Mouse (Mus musculus): ENCODE data around the gene Tyw1.
A peak's percentile ranks its signal among the peaks of the same experiment; 100 is the strongest.
"Not testable (repeated sequence)": the region's sequence is repeated elsewhere in the genome, so short reads cannot be mapped to it uniquely, and the experiment has no call there.

Gene Tyw1

DNA sequence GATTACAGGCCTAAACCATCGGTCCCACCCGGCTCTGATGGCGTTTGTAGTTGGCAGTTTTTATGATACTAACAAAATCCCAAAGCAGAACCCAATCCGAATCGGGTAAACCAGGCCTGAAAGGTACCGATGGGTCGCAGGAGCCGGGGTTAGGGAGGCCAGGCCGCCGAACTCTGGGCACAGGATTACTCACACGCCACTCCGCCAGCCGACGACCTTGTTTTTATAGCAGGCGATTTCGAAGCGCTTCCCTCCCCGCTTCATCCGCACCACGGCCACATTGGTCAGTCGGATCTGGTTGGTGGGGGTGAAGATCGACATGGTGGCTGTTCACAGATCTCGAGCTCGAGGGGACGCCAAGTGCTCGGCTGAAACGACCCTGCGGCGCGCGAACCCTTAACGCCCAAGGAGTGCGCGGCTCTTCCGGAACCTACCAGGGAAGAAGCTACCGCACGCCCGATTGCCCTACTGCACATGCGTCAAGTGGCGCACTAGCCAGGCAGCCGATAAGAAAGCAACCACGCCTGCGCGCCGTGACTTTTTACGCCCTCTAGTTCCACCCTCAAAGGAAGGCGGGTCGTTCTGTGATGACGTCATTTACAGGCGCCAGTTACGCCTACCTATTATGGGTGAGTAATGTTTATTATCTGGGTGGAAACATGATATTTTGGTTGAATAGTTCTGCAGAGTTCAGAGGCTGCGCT is at the start of gene Tyw1, which contains the start of gene Sbds:
Gene Tyw1, plus strand, starts transcription at position 603 of the 704 bp plus-strand sequence.
Gene Sbds, minus strand, starts transcription at position 514 of the 704 bp plus-strand sequence.
- DNase-seq (ENCODE audit: low spot score in 2 of 2): peak; percentile 81 to 97

DNA sequence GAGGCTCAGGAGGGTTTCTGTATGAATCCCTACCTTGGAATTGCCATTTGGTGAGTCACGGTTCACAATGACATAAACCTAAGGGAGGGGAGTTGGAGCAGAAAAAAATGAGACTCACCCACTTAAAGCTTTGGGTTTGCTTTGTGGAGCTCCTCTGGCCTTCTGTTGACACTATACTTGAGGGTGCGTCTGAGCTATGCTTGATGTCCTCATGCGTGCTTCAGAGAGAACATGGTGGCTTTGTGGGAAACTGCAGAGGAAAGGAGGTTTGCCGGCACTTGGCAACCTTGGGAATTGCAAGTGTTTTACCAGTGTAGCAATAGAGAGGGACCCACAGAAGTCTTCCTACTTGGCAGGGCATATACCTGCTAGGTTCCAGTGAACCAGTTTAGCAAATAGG is 48.1 kb upstream of the Tyw1 start:
- no peak for DNase-seq (ENCODE audit: low spot score in 2 of 2)

DNA sequence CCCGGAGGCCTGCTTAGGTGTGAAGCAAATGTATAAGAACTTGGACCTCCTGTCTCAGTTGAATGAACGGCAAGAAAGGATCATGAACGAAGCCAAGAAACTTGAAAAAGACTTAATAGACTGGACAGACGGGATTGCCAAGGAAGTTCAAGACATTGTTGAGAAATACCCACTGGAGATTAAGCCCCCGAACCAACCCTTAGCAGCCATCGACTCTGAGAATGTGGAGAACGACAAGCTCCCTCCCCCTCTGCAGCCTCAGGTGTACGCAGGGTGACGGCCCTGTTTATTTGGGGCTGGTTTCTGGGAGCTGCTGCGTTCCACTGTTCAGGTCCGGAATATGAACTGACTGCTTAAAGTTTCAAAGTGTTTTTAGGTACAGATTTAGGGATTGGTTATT is 42.5 kb upstream of the Tyw1 start:
- DNase-seq (ENCODE audit: low spot score in 2 of 2): no peak

DNA sequence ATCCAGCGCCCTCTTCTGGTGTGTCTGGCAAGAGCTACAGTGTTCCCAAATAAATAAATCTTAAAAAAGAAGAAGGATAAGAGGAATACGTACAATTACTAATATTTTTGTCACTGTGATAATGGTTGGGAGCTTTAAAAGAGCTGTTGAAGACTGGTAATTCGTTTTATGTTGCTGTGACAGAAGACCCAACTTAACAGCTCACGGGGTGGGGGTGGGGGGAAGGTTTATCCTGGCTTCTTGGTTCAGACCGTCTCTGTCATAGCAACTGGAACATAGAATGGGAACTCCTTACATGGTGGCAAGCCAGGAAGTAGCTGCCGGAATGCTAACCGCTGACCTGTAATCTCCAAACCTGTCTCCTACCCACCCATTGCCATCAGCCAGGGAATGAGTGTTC is 38.6 kb upstream of the Tyw1 start, which contains the start of gene Tmem248:
Gene Tmem248, plus strand, starts transcription at position 301 of the 400 bp plus-strand sequence.
- no peak for DNase-seq (ENCODE audit: low spot score in 2 of 2)

DNA sequence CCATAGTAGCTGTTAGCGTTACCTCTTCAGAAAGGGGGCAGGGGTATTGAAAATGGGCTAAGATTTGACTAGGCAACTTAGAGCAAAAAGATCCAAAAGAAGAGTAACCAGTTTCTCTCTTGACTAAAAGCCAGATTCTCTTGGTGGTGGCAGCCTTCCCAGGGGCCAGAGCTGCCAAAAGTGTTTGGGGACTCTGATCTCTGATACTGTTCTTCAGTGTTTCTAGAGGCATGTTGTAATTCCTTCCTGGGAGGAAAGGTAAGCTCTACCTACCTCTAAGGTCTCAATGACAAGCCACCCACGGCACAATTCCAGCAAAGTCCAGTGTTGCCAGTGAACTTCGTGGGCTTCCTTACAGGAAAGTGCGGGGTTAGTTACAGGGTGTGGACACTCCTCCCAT is 38.0 kb upstream of the Tyw1 start:
- no peak for DNase-seq (ENCODE audit: low spot score in 2 of 2)

DNA sequence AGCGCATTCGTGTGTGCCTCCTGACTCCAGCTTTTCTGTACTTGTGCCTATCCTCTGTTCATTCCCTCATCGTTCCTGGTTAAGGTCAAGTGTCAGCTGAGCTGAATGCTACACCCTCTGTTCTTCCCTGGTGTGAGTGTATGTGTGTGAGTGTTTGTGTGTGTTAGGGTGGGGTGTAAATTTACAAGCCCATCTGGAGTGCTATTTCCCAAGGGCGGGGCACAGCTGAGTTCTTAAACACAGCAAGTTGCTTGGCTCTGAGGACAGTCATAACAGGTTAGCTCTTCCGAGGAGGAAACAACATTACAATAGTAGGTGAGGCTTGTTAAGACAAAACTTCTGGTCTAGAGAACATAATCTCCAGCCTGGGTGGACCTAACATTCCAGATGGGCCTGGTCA is 37.1 kb upstream of the Tyw1 start:
- no peak for DNase-seq (ENCODE audit: low spot score in 2 of 2)

DNA sequence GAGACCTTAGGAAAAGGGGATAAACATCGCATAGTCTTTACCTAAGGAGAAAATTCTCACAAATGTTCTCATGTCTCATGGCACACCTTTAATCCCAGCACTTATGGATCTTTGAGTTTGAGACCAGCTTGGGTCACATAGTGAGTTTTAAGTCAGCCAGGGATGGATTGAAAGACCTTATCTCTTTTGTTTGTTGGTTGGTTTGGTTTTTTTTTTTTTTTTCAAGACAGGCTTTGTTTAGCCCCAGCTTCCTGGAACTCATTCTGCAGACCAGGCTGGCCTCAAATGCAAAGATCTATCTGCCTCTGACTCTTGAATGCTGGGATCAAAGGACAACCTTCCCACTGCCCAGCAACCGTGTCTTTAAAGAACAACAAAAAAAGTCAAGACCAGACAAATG is 34.1 kb upstream of the Tyw1 start:
- no peak for DNase-seq (ENCODE audit: low spot score in 2 of 2)

DNA sequence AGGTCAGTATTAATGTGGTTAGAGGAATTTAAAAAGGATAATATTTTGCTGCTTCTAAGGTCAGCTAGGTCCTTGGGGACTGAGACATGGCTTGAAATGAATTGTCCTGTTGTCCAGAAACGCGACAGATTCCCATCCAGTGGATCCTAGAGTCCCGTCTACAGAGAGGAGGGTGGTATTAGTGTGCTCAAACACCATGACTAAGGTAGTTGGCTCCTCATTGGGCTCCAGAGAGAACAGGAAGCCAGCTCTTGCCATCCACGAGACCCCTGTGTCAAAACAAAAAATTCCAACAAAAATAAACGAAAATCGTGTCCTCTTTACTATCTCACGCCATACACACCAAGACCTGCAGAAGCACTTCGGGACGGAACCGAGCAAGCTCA is 33.7 kb upstream of the Tyw1 start:
- no peak for DNase-seq (ENCODE audit: low spot score in 2 of 2)

DNA sequence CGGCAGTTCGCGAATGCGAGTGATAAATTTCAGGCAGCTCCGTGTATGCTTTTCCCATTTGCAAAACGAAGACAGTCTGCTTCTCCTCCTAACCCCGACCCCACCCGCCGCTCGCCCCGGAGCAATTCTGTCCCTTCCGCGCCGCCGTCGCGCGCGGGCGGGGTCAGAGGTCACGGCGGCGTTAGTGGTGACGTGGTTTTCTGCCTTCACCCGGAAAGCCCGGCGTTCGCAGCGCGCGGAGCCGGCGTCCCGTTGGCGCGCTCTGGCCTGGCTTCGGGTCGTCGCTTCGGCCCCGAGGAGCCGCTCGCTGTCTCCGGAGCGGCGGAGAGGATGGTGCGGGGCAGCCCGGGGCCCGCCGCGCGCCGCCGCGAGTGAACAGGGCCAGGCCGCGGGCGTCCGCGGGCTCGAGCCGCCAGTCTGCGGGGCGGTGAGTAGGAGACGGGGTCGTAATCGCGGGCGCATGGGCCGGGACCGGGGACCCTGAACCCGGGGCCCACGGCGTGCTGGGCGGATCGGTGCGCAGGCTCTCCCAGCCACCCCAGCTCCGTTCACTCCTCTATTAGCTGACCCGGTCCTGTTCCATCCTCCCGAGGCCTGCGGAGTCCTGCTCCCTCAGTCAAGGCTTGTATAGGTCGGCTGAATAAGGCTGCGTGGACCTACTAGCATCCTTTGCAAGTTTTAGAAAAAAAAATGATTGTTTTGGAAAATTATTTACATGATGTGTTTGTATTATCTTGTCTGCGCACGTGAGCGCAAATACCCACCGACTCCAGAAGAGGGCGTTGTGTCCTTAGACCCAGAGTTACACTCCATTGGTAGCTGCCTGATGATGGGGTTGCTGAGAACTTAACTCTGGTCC is 33.0 kb upstream of the Tyw1 start:
- peak; percentile 91 to 98 for DNase-seq (ENCODE audit: low spot score in 2 of 2)

DNA sequence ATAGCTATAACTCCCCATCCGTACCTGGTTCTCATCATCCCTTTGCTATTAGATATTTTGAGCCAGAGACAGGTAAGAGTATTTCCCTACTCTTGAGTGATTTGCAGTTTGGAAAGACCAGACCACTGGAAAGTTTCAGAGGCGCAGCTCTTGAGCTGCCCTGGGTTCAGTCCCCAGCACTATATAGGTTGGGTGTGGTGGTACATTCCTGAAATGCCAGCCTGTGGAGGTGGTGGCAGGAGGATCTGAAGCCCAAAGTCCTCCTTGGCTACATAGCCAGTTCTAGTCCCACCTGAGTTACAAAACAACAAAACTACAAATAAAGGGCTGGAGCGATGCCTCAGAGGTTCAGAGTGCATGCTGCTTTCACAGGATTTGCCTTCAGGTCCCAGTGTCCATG is 28.6 kb upstream of the Tyw1 start:
- no peak for DNase-seq (ENCODE audit: low spot score in 2 of 2)

DNA sequence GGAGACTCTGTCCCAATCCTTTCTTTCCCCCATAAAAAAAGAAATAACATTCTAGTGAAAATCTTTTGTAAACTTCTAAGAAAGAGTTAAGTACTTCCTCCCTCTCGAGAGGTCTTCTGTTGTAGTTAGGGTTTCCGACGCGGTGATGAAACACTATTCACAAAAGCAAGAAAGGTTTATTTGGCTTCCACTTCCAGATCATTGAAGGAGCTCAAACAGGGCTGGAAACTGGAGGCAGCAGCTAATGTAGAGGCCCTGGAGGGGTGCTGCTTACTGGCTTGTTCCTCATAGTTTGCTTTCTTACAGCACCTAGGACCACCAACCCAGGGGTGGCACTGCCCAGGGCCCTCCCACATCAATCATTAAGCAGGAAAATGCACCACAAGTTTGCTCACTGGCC is 27.3 kb upstream of the Tyw1 start:
- DNase-seq (ENCODE audit: low spot score in 2 of 2): no peak

DNA sequence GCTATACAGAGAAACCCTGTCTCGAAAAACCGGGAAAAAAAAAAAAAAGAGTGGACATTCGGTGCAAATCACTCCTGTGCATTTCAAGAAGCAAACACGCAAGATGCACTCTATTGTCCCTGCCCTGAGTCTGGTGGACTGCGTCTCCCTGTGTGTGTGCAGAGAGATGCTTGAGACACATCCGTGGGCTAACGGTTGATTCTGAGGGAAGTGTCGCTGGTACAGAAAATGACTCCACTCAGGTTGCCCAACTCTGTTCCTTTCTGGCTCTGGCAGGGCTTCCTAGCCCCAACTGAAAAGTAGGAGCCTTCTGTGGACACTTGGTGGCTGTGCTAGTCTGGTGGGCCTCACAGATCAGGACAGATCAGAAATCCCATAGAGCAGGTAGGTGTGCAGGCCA is 19.1 kb upstream of the Tyw1 start:
- DNase-seq (ENCODE audit: low spot score in 2 of 2): no peak

DNA sequence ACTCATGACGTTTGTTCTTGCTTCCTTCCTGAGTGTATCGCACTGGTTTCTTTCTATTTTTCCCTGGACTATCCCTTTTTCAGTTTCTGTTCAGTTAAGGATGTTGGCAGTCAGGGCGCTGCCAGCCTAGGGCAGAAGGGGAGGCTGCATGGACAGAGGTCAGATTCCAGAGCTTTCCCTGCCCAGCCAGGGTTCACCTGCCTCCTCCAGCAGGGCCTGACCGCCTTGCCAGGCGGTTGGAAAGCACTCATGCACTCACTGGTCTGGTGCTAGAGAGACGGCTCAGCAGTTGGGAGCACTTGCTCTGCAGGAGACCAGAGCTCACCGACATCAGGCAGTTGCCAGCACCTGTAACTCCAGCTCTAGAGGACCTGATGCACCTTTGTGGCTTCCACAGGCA is 16.2 kb upstream of the Tyw1 start:
- DNase-seq (ENCODE audit: low spot score in 2 of 2): no peak

DNA sequence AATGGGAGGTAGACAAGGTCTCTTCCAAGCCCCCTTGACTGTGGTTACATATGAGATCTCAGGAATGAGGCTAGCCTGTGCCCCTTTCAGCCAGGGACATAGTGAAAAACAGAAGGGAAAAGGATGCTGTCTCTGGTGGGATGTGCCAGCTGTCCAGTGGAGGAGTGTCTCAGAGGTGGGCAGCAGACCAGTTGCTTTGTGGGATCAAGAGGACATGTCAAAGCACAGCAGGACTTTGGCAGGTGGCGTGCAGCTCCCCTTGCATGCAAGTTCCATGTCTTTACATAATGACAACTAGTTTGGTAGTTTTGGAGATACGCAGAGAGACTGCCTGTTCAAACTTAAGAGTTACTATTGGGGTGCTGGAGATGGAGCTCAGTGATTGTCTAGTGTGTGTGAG is 15.6 kb upstream of the Tyw1 start:
- no peak for DNase-seq (ENCODE audit: low spot score in 2 of 2)

DNA sequence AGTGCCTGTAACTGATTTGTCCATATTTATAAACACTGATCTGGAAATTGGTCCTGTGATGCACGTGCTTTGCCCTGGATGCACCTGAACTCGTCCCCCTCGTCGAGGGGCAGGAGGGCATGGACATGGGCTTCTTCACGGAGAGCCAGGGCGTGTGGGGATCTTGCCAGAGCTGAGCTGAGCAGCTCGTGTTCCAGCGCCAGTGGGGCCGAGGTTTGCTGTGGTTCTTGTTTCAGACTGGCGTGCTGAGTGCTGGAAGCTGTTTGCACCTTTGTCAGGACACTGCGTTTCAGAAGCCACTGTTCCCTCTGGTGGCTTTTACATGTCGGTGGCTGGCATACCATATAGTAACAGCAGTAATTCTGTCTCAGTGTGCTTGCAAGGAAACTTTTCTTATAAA is 14.0 kb upstream of the Tyw1 start:
- no peak for DNase-seq (ENCODE audit: low spot score in 2 of 2)

DNA sequence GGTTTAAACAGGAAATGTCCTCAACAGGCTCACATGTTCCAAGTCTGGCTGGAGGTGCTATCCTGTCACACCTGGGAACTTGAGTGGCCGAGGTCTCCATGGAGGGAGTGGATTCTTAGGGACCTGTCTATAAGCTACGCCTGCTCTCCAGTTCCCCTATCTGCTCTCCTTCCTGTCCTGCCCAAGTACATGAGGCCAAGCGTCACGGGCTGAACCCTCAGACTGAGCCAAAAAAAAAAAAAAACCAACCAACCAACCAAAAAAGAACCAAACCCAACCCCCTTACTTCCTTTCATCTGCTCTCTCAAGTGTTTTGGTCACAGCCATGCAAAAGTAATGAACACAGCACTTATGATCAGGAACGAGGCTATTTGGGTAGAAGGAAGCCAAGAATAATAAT is 7.6 kb upstream of the Tyw1 start:
- DNase-seq (ENCODE audit: low spot score in 2 of 2): no peak

DNA sequence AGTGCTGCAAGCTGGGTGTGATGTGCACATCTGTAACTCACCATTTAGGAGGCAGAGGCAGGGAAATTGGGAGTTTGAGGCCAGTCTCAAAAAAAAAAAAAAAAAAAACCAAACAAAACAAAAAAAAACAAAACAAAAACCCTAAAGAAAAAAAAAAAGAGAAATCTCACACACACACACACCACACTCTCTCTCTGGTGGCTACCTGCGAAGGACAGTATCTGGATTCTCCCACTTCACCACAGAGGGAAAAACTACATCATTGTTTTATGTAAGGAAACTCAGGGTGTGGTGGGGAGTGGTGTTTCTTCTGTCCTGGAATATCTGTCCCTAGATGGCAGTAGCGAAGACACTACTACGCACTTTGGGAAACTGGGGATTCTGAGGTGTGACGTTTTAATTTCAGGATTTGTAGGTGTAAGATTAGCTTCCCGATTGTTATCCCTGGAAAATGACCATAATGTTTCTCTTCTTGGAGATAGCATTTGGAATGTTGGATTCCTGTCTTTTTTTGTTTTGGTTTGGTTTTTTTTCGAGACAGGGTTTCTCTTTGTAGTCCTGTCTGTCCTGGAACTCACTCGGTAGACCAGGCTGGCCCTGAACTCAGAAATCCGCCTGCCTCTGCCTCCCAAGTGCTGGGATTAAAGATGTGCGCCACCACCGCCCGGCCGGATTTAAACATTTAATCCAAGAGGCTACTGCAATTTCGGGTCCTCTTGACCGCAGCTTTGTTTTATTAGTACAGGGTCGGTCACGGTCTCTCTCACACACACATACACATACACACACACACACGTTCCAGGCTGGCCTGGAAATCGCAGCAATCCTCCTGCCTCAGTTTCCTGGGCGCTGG is 1.0 kb upstream of the Tyw1 start:
- DNase-seq (ENCODE audit: low spot score in 2 of 2): no peak

DNA sequence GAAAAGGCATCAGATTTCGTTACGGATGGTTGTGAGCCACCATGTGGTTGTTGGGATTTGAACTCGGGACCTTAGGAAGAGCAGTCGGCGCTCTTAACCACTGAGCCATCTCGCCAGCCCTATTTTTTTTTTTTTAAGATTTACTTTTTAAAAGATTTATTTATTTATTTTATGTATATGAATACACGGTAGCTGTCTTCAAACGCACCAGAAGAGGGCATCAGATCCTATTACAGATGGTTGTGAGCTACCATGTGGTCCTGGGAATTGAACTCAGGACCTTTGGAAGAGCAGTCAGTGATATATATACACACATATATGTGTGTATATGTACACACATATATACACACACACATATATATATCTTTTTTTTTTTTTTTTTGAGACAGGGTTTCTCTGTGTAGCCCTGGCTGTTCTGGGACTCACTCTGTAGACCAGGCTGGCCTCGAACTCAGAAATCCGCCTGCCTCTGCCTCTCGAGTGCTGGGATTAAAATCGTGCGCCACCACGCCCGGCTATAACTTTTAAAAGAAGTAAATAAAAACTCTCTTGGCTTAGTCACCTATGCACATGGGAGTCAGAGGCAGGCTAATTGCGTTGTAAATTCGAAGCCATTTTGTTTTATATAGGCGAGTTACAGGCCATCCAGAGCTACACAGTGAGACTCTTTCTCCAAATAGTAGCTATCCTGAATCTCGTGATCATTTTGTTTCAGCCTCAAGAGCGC is 543 bp downstream of the Tyw1 start:
- not testable (repeated sequence) for DNase-seq (ENCODE audit: low spot score in 2 of 2)

DNA sequence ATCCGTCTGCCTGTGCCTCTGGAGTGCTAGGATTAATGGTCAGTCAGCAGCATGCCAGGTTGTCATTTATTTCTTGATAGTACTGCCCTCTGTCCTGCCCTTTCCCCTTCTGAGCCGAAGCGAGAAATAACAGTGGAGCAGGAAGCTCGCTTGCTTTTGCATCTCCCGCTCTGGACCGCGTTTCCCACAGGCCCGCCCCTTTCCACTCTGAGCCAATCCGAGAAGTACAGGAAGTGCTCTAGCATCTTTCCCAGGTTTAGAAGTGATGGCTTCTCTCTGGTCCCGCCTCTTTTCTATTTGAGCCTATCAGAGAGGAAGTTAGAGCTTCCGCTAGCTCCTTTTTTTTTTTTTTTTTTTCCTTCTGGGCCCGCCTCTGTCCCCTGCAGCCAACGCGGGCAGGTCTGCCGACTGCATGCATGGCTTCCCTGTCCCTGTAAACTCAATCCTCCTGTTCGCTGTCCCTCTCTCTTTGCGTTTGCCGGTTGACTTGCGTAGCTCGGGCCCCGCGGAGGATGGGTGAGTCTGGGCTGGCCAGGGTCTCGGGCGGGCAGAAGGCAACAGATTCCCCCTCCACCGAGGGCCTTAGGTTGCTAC is 1.4 kb downstream of the Tyw1 start:
- DNase-seq (ENCODE audit: low spot score in 2 of 2): peak; percentile 78 to 94

DNA sequence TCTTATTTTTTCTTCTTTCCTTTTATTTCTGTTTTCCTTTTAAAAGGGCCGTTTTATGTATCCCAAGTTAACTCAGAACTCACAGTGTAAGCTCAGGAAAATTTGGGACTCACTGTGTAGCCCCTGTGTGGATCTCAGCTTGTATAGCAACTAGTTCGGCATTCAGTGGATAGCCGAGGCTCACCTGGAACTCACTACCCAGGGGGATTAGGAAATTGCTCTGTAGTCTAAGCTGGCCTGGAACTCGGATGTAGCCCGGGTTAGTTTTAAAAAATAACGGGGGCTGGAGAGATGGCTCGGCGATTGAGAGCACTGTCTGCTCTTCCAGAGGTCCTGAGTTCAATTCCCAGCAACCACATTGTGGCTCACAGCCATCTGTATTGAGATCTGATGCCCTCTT is 1.9 kb downstream of the Tyw1 start:
- DNase-seq (ENCODE audit: low spot score in 2 of 2): no peak

DNA sequence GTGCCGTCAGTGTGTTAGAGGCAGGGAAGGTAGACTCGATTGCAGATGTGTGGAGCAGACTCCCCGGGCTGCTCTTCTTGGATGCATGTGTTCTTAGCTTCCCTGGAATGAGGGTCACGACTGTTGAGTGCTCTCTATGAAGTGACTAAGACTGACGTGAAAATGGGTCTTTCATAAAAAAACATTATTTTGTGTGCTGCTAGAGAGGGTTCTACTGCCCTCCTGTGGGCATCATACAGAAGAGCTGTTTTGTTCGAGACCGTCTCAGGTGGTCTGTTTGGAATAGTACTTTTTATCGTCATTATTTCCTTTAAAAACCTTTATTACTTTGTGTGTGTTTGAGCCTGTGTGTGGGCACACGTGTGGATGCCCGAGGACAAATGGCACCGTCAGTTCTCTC is 8.0 kb downstream of the Tyw1 start:
- no peak for DNase-seq (ENCODE audit: low spot score in 2 of 2)

Measured in urinary bladder, adult 18-20 months (tissue).